Mouse (Mus musculus) lung, postnatal 36 days (tissue): Measurements from ENCODE around the gene Ccndbp1.
A peak's percentile ranks its signal among the peaks of the same experiment; 100 is the strongest.
"Not testable (repeated sequence)": the region's sequence is repeated elsewhere in the genome, so short reads cannot be mapped to it uniquely, and the experiment has no call there.

Experiments
- DNase-seq: peaks from one replicate; pipeline ENCODE4 v3.0.0; 2022; ENCODE audit warnings: mixed read lengths

Gene Ccndbp1

GRCm38 (mm10) chr2:121004018-121004811 is 4.0 kb upstream of the Ccndbp1 start:
- no peak for DNase-seq

GRCm38 (mm10) chr2:121006986-121007385 is 1.2 kb upstream of the Ccndbp1 start:
- no peak for DNase-seq

GRCm38 (mm10) chr2:121008664-121009007 is 433 bp downstream of the Ccndbp1 start:
- no peak for DNase-seq

- no peak for DNase-seq
Observed at GRCm38 (mm10) chr2:121009071-121009677, 971 bp downstream of the Ccndbp1 start.

- no peak for DNase-seq
Observed at GRCm38 (mm10) chr2:121012676-121013075, 4.5 kb downstream of the Ccndbp1 start.

GRCm38 (mm10) chr2:121015507-121015906 is 7.3 kb downstream of the Ccndbp1 start:
- DNase-seq = no peak

- no peak for DNase-seq
Observed at GRCm38 (mm10) chr2:121016226-121016625, 8.0 kb downstream of the Ccndbp1 start.

GRCm38 (mm10) chr2:121017151-121017550 is 8.9 kb downstream of the Ccndbp1 start:
- no peak for DNase-seq

- no peak for DNase-seq
Observed at GRCm38 (mm10) chr2:121022918-121023317, 14.7 kb downstream of the Ccndbp1 start.

- DNase-seq = no peak
Observed at GRCm38 (mm10) chr2:121036733-121037341, 28.6 kb downstream of the Ccndbp1 start, which contains the start of gene Epb42. Gene Epb42 (minus strand): TSS chr2:121037072.

- DNase-seq = not testable (repeated sequence)
Observed at GRCm38 (mm10) chr2:121038851-121039250, 30.6 kb downstream of the Ccndbp1 start.

- DNase-seq = no peak
Observed at GRCm38 (mm10) chr2:121039382-121039781, 31.2 kb downstream of the Ccndbp1 start.

- DNase-seq = peak; percentile 73
Observed at GRCm38 (mm10) chr2:121041098-121041497, 32.9 kb downstream of the Ccndbp1 start.

- no peak for DNase-seq
Observed at GRCm38 (mm10) chr2:121045653-121046052, 37.5 kb downstream of the Ccndbp1 start.

- no peak for DNase-seq
Observed at GRCm38 (mm10) chr2:121052176-121052575, 44.0 kb downstream of the Ccndbp1 start.

- no peak for DNase-seq
Observed at GRCm38 (mm10) chr2:121054060-121054459, 45.9 kb downstream of the Ccndbp1 start.

GRCm38 (mm10) chr2:121055915-121056314 is 47.7 kb downstream of the Ccndbp1 start:
- no peak for DNase-seq

GRCm38 (mm10) chr2:121057997-121058396 is 49.8 kb downstream of the Ccndbp1 start:
- no peak for DNase-seq

GRCm38 (mm10) chr2:121061315-121061714 is 53.1 kb downstream of the Ccndbp1 start:
- no peak for DNase-seq
